Mouse (Mus musculus) MEL (cell line): ENCODE data around the gene Atp6v0a4. TPM values are rescaled to one million over a fixed set of nuclear protein-coding genes. Genes with fewer than 3 reads are reported as not detected.

Experiments used
- DNase-seq: peaks from one replicate; pipeline ENCODE4 v3.0.0; 2011; ENCODE audit warnings: low read depth, low spot score
- H3K27ac ChIP-seq: 2 replicates; pipeline ENCODE4 v1.5.1; 2012; ENCODE audit warnings: low read depth, mild to moderate bottlenecking, control low read depth, low read length, moderate library complexity; ENCODE audit not compliant: control insufficient read depth
- H3K27me3 ChIP-seq, 2 experiments: fragments of 150-350 bp in 1 of 2; sonication (generic) in 1 of 2; 2 replicates each; pipeline ENCODE4 v1.6.1; 2012; ENCODE audit warnings: low read length in 2 of 2, mild to moderate bottlenecking in 2 of 2, improper control_type of control experiment in 1 of 2, moderate library complexity in 1 of 2; ENCODE audit not compliant: insufficient read depth in 2 of 2, control insufficient read depth in 1 of 2
- H3K36me3 ChIP-seq, 2 experiments: 2 replicates each; pipeline ENCODE4 v1.6.1; 2012 to 2014; ENCODE audit warnings: low read length in 2 of 2, improper control_type of control experiment in 1 of 2, inconsistent platforms in 1 of 2, mild to moderate bottlenecking in 1 of 2; ENCODE audit not compliant: insufficient read depth in 2 of 2, control insufficient read depth in 1 of 2
- H3K4me1 ChIP-seq, 2 experiments: fragments of 150-350 bp in 1 of 2; sonication (generic) in 1 of 2; 2 replicates each; pipeline ENCODE4 v1.6.1; 2012; ENCODE audit warnings: low read length in 2 of 2, improper control_type of control experiment in 1 of 2, mild to moderate bottlenecking in 1 of 2; ENCODE audit not compliant: insufficient read depth in 2 of 2, control insufficient read depth in 1 of 2
- H3K4me3 ChIP-seq, 2 experiments: fragments of 150-350 bp in 1 of 2; sonication (generic) in 1 of 2; 2 replicates each; pipeline ENCODE4 v1.5.1; 2012; ENCODE audit warnings: low read depth in 2 of 2, low read length in 2 of 2, mild to moderate bottlenecking in 2 of 2, moderate library complexity in 2 of 2, control low read depth in 1 of 2, improper control_type of control experiment in 1 of 2; ENCODE audit not compliant: control insufficient read depth in 1 of 2, insufficient read depth in 1 of 2
- H3K79me2 ChIP-seq: 2 replicates; pipeline ENCODE4 v1.6.1; 2012; ENCODE audit warnings: mild to moderate bottlenecking, low read length, moderate library complexity; ENCODE audit not compliant: control insufficient read depth, poor library complexity, insufficient read depth
- H3K9ac ChIP-seq: 2 replicates; pipeline ENCODE4 v1.6.1; 2012; ENCODE audit warnings: low read depth, mild to moderate bottlenecking, control low read depth, low read length, moderate library complexity; ENCODE audit not compliant: control insufficient read depth, poor library complexity, severe bottlenecking
- H3K9me3 ChIP-seq: fragments of 150-350 bp; sonication (generic); replicated peaks from 2 replicates; pipeline ENCODE4 v1.6.1; 2012; ENCODE audit warnings: mild to moderate bottlenecking, low read length, improper control_type of control experiment, moderate library complexity; ENCODE audit not compliant: insufficient read depth
- CHD1 ChIP-seq: IDR thresholded peaks from 2 replicates; pipeline ENCODE4 v1.6.1; 2012; ENCODE audit warnings: low read depth, mild to moderate bottlenecking, inconsistent platforms, low read length, improper control_type of control experiment
- CTCF ChIP-seq, 3 experiments: IDR thresholded peaks in 2 of 3; conservative IDR thresholded peaks in 1 of 3; 2 replicates each; pipeline ENCODE4 v1.5.1; 2011 to 2012; ENCODE audit warnings: low read length in 3 of 3, low read depth in 2 of 3, mild to moderate bottlenecking in 2 of 3, improper control_type of control experiment in 1 of 3, inconsistent platforms in 1 of 3, mixed read lengths in 1 of 3, moderate library complexity in 1 of 3; ENCODE audit not compliant: control insufficient read depth in 1 of 3, insufficient read depth in 1 of 3, poor library complexity in 1 of 3, severe bottlenecking in 1 of 3
- ELF1 ChIP-seq: IDR thresholded peaks from 2 replicates; pipeline ENCODE4 v1.6.1; 2014; ENCODE audit warnings: low read depth, mild to moderate bottlenecking, inconsistent platforms, low read length, improper control_type of control experiment, moderate library complexity
- EP300 ChIP-seq, 2 experiments: IDR thresholded peaks; 2 replicates each; pipeline ENCODE4 v1.6.1; 2011; ENCODE audit warnings: improper control_type of control experiment in 2 of 2, low read length in 2 of 2, low read depth in 1 of 2, mild to moderate bottlenecking in 1 of 2
- ETS1 ChIP-seq: IDR thresholded peaks from 2 replicates; pipeline ENCODE4 v1.6.1; 2012; ENCODE audit warnings: low read depth, mild to moderate bottlenecking, inconsistent platforms, low read length, improper control_type of control experiment, moderate library complexity
- GABPA ChIP-seq: IDR thresholded peaks from 2 replicates; pipeline ENCODE4 v1.6.1; 2012; ENCODE audit warnings: low read depth, mild to moderate bottlenecking, inconsistent platforms, low read length, improper control_type of control experiment, moderate library complexity
- KAT2A ChIP-seq: conservative IDR thresholded peaks from 2 replicates; pipeline ENCODE4 v1.6.1; 2012; ENCODE audit warnings: low read depth, low read length, improper control_type of control experiment, inconsistent platforms
- MAFK ChIP-seq: IDR thresholded peaks from 2 replicates; pipeline ENCODE4 v1.6.1; 2011; ENCODE audit warnings: low read depth, mild to moderate bottlenecking, low read length, improper control_type of control experiment, borderline replicate concordance
- MEF2A ChIP-seq: IDR thresholded peaks from 2 replicates; pipeline ENCODE4 v1.6.1; 2014; ENCODE audit warnings: low read depth, mild to moderate bottlenecking, inconsistent platforms, low read length, improper control_type of control experiment; ENCODE audit not compliant: poor library complexity, insufficient replicate concordance, severe bottlenecking; ENCODE audit errors: extremely low read depth
- MXI1 ChIP-seq: IDR thresholded peaks from 2 replicates; pipeline ENCODE4 v1.6.1; 2011; ENCODE audit warnings: mild to moderate bottlenecking, low read depth, low read length, improper control_type of control experiment
- MYC ChIP-seq: IDR thresholded peaks from 2 replicates; pipeline ENCODE4 v1.6.1; 2011; ENCODE audit warnings: low read depth, mild to moderate bottlenecking, low read length, improper control_type of control experiment, moderate library complexity
- NELFE ChIP-seq: IDR thresholded peaks from 2 replicates; pipeline ENCODE4 v1.6.1; 2011; ENCODE audit warnings: low read depth, low read length, improper control_type of control experiment
- NRF1 ChIP-seq: IDR thresholded peaks from 2 replicates; pipeline ENCODE4 v1.6.1; 2014; ENCODE audit warnings: low read depth, mild to moderate bottlenecking, inconsistent platforms, low read length, improper control_type of control experiment, moderate library complexity; ENCODE audit not compliant: poor library complexity, insufficient read depth, severe bottlenecking
- POLR2AphosphoS2 ChIP-seq: IDR thresholded peaks from 2 replicates; pipeline ENCODE4 v1.6.1; 2011; ENCODE audit warnings: low read length, improper control_type of control experiment
- POLR2AphosphoS5 ChIP-seq: IDR thresholded peaks from 2 replicates; pipeline ENCODE4 v1.6.1; 2012; ENCODE audit warnings: low read depth, borderline replicate concordance, mild to moderate bottlenecking, inconsistent platforms, low read length, moderate library complexity, mixed read lengths
- SIN3A ChIP-seq: IDR thresholded peaks from 2 replicates; pipeline ENCODE4 v1.6.1; 2012; ENCODE audit warnings: low read length, improper control_type of control experiment, inconsistent platforms
- TAL1 ChIP-seq: IDR thresholded peaks from 2 replicates; pipeline ENCODE4 v1.6.1; 2012; ENCODE audit warnings: mild to moderate bottlenecking, inconsistent platforms, low read length, moderate library complexity, mixed read lengths
- TBP ChIP-seq: IDR thresholded peaks from 2 replicates; pipeline ENCODE4 v1.8.0; 2011; ENCODE audit warnings: low read depth, low read length, improper control_type of control experiment
- UBTF ChIP-seq: IDR thresholded peaks from 2 replicates; pipeline ENCODE4 v1.6.1; 2012; ENCODE audit warnings: low read depth, mild to moderate bottlenecking, inconsistent platforms, low read length, improper control_type of control experiment, moderate library complexity, borderline replicate concordance; ENCODE audit not compliant: insufficient read depth
- ZKSCAN1 ChIP-seq: IDR thresholded peaks from 2 replicates; pipeline ENCODE4 v1.6.1; 2012; ENCODE audit warnings: low read depth, mild to moderate bottlenecking, inconsistent platforms, low read length, improper control_type of control experiment, moderate library complexity
- ZMIZ1 ChIP-seq: IDR thresholded peaks from 2 replicates; pipeline ENCODE4 v1.6.1; 2012; ENCODE audit warnings: low read depth, mild to moderate bottlenecking, inconsistent platforms, low read length, improper control_type of control experiment, moderate library complexity
- ZNF384 ChIP-seq: IDR thresholded peaks from 2 replicates; pipeline ENCODE4 v1.6.1; 2012; ENCODE audit warnings: low read depth, mild to moderate bottlenecking, inconsistent platforms, low read length, improper control_type of control experiment
- polyA plus RNA-seq, 2 experiments: library from polyadenylated mRNA; stranded (reverse) in 1 of 2; unstranded in 1 of 2; fragments of >175 nt in 1 of 2; fragments of >200 nt in 1 of 2; gene quantifications; 2 replicates each; pipeline versions ENCODE4 v1.2.1 to v1.2.4; 2012; ENCODE audit warnings: low replicate concordance in 2 of 2, low read depth in 1 of 2; ENCODE audit not compliant: insufficient read length in 2 of 2, insufficient read depth in 1 of 2, missing spikeins in 1 of 2
- total RNA-seq: library from RNA; depleted of rRNA; stranded (reverse); fragments of 300-350 nt; gene quantifications from 2 replicates; pipeline ENCODE4 v1.2.3, GENCODE M21; 2012

The Atp6v0a4 gene
- total and polyA plus RNA-seq, 3 experiments, result 0.12 TPM; not detected in 2

DNA sequence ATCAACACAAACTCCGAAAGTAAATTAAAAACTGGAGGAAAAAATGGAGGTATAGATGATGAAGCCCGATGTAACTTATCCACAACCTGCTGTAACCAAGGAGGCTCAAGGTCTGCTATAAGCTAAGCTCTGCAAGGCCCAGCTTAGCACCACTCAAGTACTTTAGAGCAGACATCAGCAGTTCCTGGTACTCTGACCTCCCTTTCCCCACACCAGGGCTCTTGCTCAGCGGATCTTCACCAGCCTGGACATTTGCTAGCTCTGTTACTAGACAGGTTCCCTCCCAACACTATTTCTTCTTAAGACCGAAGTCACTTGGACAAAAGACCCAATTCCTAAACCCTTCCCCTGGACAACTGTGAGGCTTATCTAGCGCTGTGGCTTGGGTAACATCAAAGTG, 496 bp upstream of the Atp6v0a4 start:
- H3K9me3 ChIP-seq, result no peaks in the 10 kb centered on the region
- H3K4me1 ChIP-seq, result no peaks in the 10 kb centered on the region
- TF ChIP-seq ZMIZ1 (no peak), GABPA (no peak), NRF1 (no peak), ELF1 (no peak), CHD1 (no peak), SIN3A (no peak), CTCF (IDR thresholded peaks at IDR 0.05 in 2 of 3, conservative IDR thresholded peaks at IDR 0.05 in 1 of 3; ENCODE audit: control insufficient read depth in 1 of 3, insufficient read depth in 1 of 3, low read depth in 2 of 3, low read length in 3 of 3, poor library complexity in 1 of 3, severe bottlenecking in 1 of 3) (no peak), EP300 (IDR thresholded peaks at IDR 0.05; ENCODE audit: low read depth in 1 of 2, low read length in 2 of 2) (no peak), MAFK (no peak), ZKSCAN1 (no peak), MEF2A (no peak), KAT2A (no peak), TBP (no peak), NELFE (no peak)
- TF ChIP-seq, all 39 proteins: peak for 0
- Histone ChIP-seq H3K36me3 (no peaks in the 10 kb centered on the region), H3K4me3 (no peak overlapping the region), H3K9ac (no peak overlapping the region), H3K27ac (no peak overlapping the region), H3K27me3 (no peaks in the 10 kb centered on the region), H3K79me2 (no peaks in the 10 kb centered on the region)
- DNase-seq, result no peak

DNA sequence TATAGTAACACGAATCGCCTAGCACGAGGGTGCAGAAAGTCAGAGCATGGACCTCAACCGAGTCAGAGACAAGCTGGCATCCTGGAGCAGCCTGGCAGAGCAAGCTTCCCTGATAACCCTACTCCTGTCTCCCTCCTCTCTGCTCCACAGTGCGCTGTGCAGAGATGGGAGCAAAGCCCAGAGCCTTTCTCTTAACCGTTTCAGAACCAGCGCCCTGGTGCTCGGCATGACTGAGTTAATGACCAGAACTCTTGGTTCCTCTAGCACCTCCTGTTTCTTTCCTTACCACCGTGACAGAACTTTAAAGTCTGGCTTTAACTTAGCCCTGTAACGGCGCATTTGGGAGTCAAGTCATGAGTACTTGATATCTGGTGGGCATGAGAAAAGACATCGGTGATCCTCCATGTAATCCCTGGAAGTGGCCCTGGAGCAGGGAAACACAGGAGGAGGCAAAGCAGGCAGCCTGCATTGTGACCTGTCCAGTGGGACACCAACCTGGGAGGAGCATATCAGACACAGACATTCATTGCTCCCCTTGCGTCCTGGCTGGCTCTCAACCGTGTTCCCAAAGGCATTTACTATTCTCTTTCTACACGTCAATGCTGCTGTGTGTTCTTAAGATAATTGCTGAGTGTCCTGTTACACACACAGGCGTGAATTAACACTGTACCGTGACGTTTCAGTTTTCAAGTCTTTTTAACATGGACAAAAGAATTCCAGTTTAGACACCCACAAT, 747 bp downstream of the Atp6v0a4 start:
- Histone ChIP-seq H3K79me2 (no peaks in the 10 kb centered on the region), H3K9ac (no peak overlapping the region), H3K27ac (no peak overlapping the region), H3K27me3 (no peaks in the 10 kb centered on the region), H3K4me1 (no peaks in the 10 kb centered on the region), H3K9me3 (no peaks in the 10 kb centered on the region), H3K4me3 (no peak overlapping the region), H3K36me3 (no peaks in the 10 kb centered on the region)
- DNase-seq, result no peak
- TF ChIP-seq POLR2AphosphoS2, result no peak
- TF ChIP-seq TAL1, result no peak
- TF ChIP-seq ETS1, result no peak
- no peak for TF ChIP-seq POLR2AphosphoS5
- TF ChIP-seq UBTF, result no peak
- no peak for TF ChIP-seq ZNF384
- no peak for TF ChIP-seq MEF2A
- TF ChIP-seq MAFK, result no peak
- TF ChIP-seq KAT2A, result no peak
- TF ChIP-seq MYC, result no peak
- TF ChIP-seq MXI1, result no peak
- TF ChIP-seq SIN3A, result no peak
- TF ChIP-seq GABPA, result no peak
